Mouse (Mus musculus): ENCODE measurements at regions not wholly inside any gene's neighbourhood (a gene's known extent, or its start where the extent isn't known, plus 50 kb on each side); places are given as distances from the start of the nearest gene placed in this dataset.

DNA sequence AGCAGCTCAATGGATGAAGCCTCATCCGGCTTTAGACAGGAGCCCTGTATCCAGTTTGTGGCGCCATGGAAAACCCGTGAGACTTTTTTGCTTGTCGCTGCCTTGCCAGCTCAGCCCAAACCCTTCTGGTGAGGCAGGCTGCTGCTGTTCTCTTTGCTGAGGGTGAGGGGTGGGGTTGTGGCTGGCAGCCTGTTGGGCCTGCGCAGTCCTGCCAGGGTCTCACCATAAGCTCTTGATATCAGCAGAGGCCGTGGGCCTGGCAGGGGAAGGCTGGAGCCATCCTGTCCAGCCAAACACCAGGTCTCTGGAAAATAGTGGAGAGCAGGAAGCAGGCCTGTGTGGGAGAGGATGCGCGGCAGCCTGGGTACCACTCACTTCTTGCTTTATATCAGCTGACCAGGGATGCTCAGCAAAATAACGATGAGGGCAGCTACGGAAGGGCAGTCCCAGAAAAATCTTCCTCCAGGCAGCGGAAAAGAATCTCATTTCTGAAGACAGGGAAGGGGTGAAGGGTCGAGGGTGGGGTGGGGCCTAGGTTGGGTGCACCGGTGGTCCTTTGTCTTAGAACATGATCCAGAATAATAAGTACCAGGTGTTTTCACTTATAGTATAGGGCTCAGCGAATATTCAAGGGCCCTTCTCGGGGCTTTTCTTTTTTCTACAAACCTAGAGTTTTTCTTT lies 73.4 kb upstream of the Medag start:
- TF ChIP-seq POLR2A (IDR thresholded peaks at IDR 0.05; ENCODE audit: low read depth, low read length) (no peak), CTCF (IDR thresholded peaks at IDR 0.05; ENCODE audit: extremely low read depth, insufficient read length, insufficient replicate concordance, low read depth, low read length) (no peak)
- no peak overlapping the region for H3K27ac ChIP-seq (ENCODE audit: insufficient read depth, low read depth, low read length)
- WGBS: 82% methylated on average over 15 of the region's 15 CpGs

DNA sequence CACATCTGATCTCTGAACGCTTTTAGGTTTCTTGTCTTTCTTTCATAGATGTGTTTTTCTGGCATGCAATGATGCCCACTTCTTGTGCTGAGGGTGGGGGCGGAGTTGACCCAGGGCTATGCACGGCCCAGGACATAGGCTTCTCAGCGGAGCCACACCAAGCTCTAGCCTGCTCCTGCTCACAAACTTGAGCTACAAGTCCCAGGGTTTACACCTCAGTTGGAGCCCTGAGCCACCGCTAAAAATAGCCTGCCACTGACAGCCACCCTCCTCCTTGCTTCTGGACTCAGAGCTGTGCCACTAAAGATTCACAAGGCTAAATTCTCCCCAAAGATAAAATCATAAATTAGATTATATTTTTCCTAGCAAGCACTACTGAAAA lies 72.9 kb upstream of the Medag start:
- no peak overlapping the region for H3K27ac ChIP-seq (ENCODE audit: insufficient read depth, low read depth, low read length)
- no peaks in the 10 kb centered on the region for H3K4me1 ChIP-seq (ENCODE audit: control insufficient read depth, insufficient read depth, insufficient read length, low read length)
- no peak overlapping the region for H3K4me3 ChIP-seq (ENCODE audit: low read depth, low read length)
- WGBS: 70% methylated on average over 5 of the region's 5 CpGs
- no peaks in the 10 kb centered on the region for H3K27me3 ChIP-seq (ENCODE audit: control insufficient read depth, insufficient read depth, low read length)
- H3K36me3 ChIP-seq (ENCODE audit: control insufficient read depth, insufficient read depth, low read length): no peaks in the 10 kb centered on the region
- TF ChIP-seq CTCF (IDR thresholded peaks at IDR 0.05; ENCODE audit: extremely low read depth, insufficient read length, insufficient replicate concordance, low read depth, low read length): no peak

More for the DNA sequence above, 73.4 kb upstream of the Medag start:
- no peak overlapping the region for H3K4me3 ChIP-seq (ENCODE audit: low read depth, low read length)
- H3K4me1 ChIP-seq (ENCODE audit: control insufficient read depth, insufficient read depth, insufficient read length, low read length): no peaks in the 10 kb centered on the region
- no peaks in the 10 kb centered on the region for H3K27me3 ChIP-seq (ENCODE audit: control insufficient read depth, insufficient read depth, low read length)
- H3K36me3 ChIP-seq (ENCODE audit: control insufficient read depth, insufficient read depth, low read length): no peaks in the 10 kb centered on the region

DNA sequence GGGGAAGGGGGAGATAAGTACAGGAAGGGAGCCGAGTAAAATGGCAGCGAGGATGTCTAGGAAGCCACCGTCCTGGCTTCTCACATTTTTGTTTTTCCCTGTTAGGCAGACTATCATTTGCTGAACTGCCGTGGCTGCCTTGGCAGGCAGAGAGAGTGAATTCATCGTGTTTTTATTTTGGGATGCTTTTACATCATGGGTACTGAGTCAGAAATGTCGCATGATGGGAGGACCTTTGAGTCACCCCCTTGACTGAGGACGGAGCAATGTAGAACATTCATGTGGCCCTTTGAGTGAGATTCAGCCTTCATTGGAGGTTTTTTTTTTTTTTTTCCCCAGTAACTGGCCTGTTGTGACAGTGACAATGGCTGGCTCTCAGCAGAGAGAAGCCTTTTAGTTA lies 71.2 kb upstream of the Medag start:
- no peaks in the 10 kb centered on the region for H3K36me3 ChIP-seq (ENCODE audit: control insufficient read depth, insufficient read depth, low read length)
- no peak overlapping the region for H3K27ac ChIP-seq (ENCODE audit: insufficient read depth, low read depth, low read length)
- 76% methylated on average over 7 of the region's 7 CpGs for WGBS
- no peak overlapping the region for H3K4me3 ChIP-seq (ENCODE audit: low read depth, low read length)
- no peaks in the 10 kb centered on the region for H3K4me1 ChIP-seq (ENCODE audit: control insufficient read depth, insufficient read depth, insufficient read length, low read length)
- TF ChIP-seq CTCF (IDR thresholded peaks at IDR 0.05; ENCODE audit: extremely low read depth, insufficient read length, insufficient replicate concordance, low read depth, low read length) (no peak), POLR2A (IDR thresholded peaks at IDR 0.05; ENCODE audit: low read depth, low read length) (no peak)
- no peaks in the 10 kb centered on the region for H3K27me3 ChIP-seq (ENCODE audit: control insufficient read depth, insufficient read depth, low read length)

DNA sequence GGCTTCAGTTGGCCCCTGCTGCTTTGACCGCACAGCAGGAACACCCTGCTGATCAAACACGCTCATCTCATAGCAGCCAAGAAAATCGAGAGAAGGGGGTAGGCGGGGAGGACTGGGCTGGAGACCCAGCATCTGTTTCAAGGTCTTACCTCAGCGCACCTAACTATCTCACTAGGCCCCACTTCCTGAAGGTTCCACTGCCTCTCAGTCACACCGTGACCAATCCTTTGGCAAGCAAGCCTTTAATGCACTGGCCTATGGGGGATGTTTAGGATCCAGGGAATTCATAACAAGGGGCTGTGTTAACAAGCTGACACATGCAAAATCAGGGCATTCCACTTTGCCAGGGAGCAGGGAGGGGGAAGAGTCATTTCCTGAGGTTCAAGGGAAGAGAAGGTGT lies 70.1 kb upstream of the Medag start:
- H3K4me1 ChIP-seq (ENCODE audit: control insufficient read depth, insufficient read depth, insufficient read length, low read length): no peaks in the 10 kb centered on the region
- H3K36me3 ChIP-seq (ENCODE audit: control insufficient read depth, insufficient read depth, low read length): no peaks in the 10 kb centered on the region
- no peak overlapping the region for H3K4me3 ChIP-seq (ENCODE audit: low read depth, low read length)
- no peak for TF ChIP-seq CTCF (IDR thresholded peaks at IDR 0.05; ENCODE audit: extremely low read depth, insufficient read length, insufficient replicate concordance, low read depth, low read length)
- no peak for TF ChIP-seq POLR2A (IDR thresholded peaks at IDR 0.05; ENCODE audit: low read depth, low read length)
- 66% methylated on average over 6 of the region's 6 CpGs for WGBS
- no peak overlapping the region for H3K27ac ChIP-seq (ENCODE audit: insufficient read depth, low read depth, low read length)
- H3K27me3 ChIP-seq (ENCODE audit: control insufficient read depth, insufficient read depth, low read length): no peaks in the 10 kb centered on the region

DNA sequence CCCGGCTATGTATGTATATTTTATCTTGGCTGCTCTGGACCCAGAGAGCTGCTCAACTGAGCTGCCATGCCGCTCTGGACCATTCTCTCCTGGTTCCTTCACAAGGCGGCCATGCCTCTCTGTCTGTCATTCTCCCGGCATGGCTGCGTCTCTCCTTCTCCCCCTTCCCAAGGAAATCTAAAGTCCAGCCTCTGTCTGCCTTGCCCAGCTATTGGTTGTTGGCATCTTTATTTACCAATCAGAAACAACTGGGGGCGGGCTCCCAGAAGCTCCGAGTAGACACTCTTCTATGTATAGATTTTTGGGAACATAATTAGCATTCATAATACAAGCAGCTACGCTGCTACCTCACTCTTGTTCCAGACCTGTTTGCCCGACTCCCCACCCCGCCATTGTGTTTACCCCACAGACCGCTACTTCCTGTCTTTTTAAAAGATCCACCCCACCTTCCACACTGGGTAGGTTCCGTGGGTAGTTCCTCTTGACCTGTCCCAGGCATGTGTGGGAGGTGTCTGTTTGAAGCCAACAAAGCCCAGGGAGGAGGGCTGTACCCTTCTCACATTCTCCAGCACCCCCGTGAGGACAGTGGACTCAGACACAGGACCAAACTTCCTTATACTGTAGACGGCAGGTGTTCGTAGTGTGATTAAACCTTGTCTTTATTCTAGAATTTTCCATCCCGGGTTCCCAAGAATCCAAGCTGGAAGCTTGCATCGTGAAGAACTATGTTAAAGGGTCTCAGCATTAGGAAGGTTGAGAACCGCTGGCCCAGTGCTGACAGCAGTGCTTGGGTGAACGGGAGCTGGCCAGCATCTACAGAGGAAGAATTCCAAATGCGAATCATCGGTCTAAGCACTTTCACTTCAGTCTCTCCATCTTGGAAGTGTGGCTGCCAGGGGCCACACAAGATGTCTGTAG lies 67.7 kb upstream of the Medag start:
- 73% methylated on average over 21 of the region's 21 CpGs for WGBS
- H3K4me3 ChIP-seq (ENCODE audit: low read depth, low read length): no peak overlapping the region
- no peaks in the 10 kb centered on the region for H3K4me1 ChIP-seq (ENCODE audit: control insufficient read depth, insufficient read depth, insufficient read length, low read length)
- no peak overlapping the region for H3K27ac ChIP-seq (ENCODE audit: insufficient read depth, low read depth, low read length)
- H3K36me3 ChIP-seq (ENCODE audit: control insufficient read depth, insufficient read depth, low read length): no peaks in the 10 kb centered on the region
- H3K27me3 ChIP-seq (ENCODE audit: control insufficient read depth, insufficient read depth, low read length): no peaks in the 10 kb centered on the region
- TF ChIP-seq POLR2A (IDR thresholded peaks at IDR 0.05; ENCODE audit: low read depth, low read length) (no peak), CTCF (IDR thresholded peaks at IDR 0.05; ENCODE audit: extremely low read depth, insufficient read length, insufficient replicate concordance, low read depth, low read length) (no peak)

DNA sequence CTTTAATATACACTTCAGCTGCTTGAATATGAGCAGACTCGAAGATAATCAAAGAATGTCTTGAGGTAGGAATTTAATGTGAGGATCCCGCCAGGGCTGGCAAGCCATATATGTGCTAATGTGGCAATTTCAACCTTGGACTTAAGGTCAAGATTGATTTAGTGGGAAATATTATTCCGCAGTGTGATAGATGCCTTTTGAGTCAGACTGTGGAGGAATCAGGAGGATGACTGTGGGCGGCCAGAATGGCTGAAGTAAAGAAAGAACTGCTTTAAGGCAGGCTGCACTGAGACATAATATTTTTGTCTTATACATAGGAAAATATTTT lies 67.1 kb upstream of the Medag start:
- TF ChIP-seq CTCF (IDR thresholded peaks at IDR 0.05; ENCODE audit: extremely low read depth, insufficient read length, insufficient replicate concordance, low read depth, low read length) (no peak), POLR2A (IDR thresholded peaks at IDR 0.05; ENCODE audit: low read depth, low read length) (no peak)
- no peaks in the 10 kb centered on the region for H3K36me3 ChIP-seq (ENCODE audit: control insufficient read depth, insufficient read depth, low read length)
- no peaks in the 10 kb centered on the region for H3K27me3 ChIP-seq (ENCODE audit: control insufficient read depth, insufficient read depth, low read length)
- no peak overlapping the region for H3K27ac ChIP-seq (ENCODE audit: insufficient read depth, low read depth, low read length)
- WGBS: 64% methylated on average over 4 of the region's 4 CpGs
- no peak overlapping the region for H3K4me3 ChIP-seq (ENCODE audit: low read depth, low read length)
- no peaks in the 10 kb centered on the region for H3K4me1 ChIP-seq (ENCODE audit: control insufficient read depth, insufficient read depth, insufficient read length, low read length)

DNA sequence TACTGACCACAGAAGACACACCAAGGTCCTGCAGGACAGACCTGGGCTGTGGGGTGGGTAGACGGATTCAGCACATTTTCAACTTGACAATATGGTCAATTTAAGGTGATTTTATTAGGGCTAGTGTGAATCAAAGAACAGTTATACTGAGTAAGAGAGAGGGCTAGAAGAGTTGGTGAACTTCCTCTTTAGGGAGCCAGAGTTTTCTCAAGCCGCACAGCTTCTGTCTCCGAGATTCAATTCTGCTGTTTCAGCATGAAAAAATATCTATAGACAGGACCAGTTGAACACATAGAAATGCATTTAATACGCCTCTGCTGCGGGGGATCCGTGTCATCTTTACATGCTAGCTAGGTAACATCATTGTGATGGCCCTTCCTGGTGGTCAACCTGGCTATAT lies 66.4 kb upstream of the Medag start:
- Histone ChIP-seq H3K36me3 (ENCODE audit: control insufficient read depth, insufficient read depth, low read length) (no peaks in the 10 kb centered on the region), H3K27me3 (ENCODE audit: control insufficient read depth, insufficient read depth, low read length) (no peaks in the 10 kb centered on the region), H3K27ac (ENCODE audit: insufficient read depth, low read depth, low read length) (no peak overlapping the region), H3K4me3 (ENCODE audit: low read depth, low read length) (no peak overlapping the region), H3K4me1 (ENCODE audit: control insufficient read depth, insufficient read depth, insufficient read length, low read length) (no peaks in the 10 kb centered on the region)
- 86% methylated on average over 6 of the region's 6 CpGs for WGBS
- TF ChIP-seq POLR2A (IDR thresholded peaks at IDR 0.05; ENCODE audit: low read depth, low read length): no peak
- TF ChIP-seq CTCF (IDR thresholded peaks at IDR 0.05; ENCODE audit: extremely low read depth, insufficient read length, insufficient replicate concordance, low read depth, low read length): no peak
